Mouse (Mus musculus): ENCODE data around the gene Trmt112. TPM values are rescaled to one million over a fixed set of nuclear protein-coding genes. Genes with fewer than 3 reads are reported as not detected.

Trmt112 gene
- total RNA-seq, 1 experiment from 2014 or later: 125 TPM

DNA sequence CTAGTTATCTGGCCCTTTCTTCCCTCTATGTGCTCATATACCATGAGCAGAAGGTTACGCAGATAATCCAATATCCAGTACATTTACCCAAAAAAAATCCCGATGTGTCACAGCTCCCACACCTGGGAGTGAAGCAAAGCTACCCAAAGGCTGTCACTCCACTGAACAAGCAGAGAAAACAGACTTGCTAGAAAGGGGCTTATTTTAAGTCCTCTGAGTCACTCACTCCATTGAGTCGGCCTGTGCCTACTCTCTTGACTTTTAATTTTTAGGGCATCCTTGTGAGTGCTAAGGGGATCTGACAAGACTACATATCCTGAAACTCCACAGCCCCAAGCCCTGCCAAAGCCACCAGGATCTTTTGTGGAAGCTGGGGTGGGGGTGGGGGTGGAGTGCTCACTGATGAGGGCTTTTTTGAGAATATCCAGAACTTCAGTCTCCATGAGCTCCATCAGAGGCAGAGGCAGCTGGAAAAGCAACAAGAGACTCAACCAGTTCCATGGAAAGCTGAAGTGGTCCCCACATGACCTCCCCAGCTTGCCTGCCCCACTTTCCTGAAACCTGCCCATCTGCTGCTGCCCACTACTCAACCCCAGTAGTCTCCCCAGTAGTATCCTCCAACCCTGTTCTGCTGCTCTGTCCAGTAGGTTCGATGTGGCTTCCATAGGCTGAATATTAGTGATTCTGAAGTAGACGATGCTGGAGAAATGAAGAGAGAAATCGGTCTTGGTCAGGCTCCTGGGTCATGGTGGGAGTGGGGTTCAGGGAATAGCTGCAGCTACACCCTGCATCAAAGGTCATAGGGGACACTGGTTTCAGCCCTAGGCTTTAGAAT lies 13.6 kb downstream of the Trmt112 start:
- no peak for ATAC-seq (ENCODE audit: extremely low read depth, insufficient number of reproducible peaks, low FRiP score, poor library complexity, severe bottlenecking)

DNA sequence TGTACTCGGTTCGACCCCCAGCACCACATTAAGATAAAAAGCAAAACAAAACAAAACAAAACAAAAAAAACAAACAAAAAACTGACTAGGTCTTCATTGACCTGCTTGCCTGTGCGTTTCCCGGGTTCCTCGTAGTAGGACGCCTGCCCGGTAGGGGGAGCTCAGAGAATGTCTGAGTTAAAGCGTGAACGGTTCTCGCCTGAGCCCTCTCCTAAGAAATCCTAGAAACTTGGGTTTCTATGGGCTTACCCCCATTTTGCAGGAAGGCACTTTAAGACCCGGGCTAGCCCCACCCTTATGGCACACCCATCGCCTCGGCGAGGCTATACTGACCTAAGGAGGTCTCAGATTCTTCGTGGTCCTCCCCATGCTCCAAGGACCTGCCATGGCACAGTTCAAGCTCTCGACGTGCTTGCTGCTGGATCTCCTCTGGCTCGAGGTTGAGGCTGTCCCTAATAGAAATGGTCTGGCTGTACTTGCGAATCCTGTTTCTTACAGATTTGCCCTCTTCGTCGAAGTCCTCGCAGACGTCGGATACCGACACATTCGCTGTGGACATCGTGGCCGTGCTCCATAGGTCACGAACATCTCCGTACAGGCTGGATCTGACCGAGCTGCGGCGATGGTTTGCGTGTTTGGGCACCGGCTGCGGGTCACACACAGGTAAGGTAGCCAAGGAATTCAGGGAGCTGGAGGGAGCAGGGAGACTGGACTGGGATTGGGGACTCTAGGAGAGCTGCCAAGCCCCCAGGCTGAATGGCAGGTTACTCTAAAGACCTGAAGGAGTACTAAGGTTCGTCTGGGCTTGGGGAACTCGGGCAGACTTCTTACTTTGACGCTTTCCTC lies 15.2 kb downstream of the Trmt112 start:
- ATAC-seq (ENCODE audit: extremely low read depth, insufficient number of reproducible peaks, low FRiP score, poor library complexity, severe bottlenecking): no peak

DNA sequence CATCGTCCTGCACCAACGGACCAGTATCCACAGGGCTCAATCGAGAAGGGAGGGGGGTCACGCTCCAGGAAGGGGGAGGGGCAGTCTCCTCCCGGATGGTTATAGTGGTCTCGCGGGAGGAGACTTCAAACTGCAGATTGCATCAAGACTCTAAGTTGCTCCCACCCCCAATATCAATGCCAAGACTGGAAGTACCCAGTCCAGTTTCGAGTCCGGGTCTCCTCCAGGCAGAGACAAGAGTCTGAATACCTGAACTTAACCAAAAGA lies 15.7 kb downstream of the Trmt112 start, which contains the start of gene Catsperz:
Catsperz (minus strand) TSS at position 74 of the 267 bp plus-strand sequence.
- ATAC-seq (ENCODE audit: extremely low read depth, insufficient number of reproducible peaks, low FRiP score, poor library complexity, severe bottlenecking): no peak

DNA sequence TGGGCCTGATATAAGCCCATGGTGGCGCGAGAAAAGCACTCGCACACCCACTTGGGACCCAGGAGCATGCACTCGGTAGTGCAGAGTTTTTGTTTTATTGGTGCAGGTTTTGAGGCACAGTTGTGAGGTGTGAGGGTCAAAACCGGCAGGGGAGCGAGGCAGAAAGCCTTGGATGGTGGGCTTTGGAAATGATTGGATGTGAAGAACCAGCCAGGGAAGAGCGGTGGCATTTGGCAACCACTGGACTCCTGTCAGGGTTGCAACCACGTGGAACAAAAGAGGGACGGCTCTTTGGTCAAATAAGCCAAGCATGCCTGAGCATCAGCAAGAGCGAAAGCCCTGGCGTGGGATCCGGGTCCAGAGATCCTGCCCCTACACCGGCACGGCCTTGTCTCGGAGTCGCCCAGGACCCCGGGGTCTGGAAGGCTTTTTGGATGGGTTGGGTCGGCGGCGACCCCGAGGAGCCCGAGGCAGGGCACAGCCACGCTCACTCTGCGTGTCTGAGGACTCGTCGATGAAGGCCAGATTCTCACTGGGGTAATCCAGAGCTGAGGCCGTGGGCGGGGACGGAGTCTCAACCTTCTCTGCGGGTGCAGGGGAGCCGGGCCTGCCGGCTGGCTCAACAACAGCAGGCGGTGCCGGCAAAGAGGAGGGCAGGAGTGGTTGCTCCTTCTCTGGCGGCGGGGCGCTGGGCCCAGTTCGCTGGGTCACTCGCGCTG lies 16.3 kb downstream of the Trmt112 start:
- no peak for ATAC-seq (ENCODE audit: extremely low read depth, insufficient number of reproducible peaks, low FRiP score, poor library complexity, severe bottlenecking)

DNA sequence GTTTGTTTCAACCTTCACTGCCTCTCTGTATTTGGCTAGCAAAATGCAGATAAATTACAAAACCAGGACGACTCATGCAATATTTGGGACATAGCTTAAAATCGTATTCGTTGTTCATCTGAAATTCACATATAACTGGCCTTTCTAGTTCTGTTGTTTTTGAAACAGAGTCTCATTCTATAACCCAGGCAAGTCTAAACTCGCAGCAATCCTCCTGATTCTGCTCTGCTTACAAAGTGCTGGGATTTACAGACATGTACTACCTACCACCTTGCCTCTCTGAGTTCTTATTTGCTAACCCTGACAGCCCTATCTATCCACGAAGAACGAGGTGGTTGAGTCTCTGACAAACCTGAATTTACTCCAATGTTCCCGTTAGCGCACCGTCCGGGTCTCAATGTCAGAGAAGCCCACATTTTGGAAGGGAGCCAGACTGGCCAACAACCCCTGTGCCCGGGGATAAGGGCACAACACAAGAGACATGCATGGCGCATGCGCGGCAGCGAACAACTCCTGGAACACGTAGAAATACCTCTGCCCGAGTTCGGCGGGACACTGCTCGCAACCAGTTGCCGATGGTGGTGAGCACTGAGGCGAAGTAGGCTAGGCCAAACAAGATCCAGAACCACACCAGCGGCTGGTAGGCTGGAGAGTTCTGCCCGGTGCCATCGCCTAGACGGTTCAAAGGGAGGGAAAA lies 17.2 kb downstream of the Trmt112 start:
- ATAC-seq (ENCODE audit: extremely low read depth, insufficient number of reproducible peaks, low FRiP score, poor library complexity, severe bottlenecking): no peak

DNA sequence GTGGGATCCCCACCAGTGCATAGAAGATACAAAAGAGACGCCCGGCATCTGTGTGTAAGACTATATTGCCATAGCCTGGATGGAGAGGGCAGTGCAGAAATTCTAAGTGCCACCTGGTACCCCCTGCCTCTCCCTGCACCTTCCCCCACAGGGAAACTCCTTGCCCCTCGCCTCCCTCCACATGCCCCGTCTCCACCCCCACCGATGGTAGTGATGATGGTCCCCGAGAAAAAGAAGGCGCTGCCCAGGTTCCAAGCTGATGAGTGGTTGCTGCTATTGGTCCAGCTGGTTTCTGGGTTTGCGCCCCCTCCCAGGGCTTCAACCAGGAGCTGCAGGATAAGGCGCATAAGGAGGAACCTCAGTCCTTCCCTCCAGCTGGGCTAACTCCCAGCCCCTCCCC lies 18.6 kb downstream of the Trmt112 start:
- no peak for ATAC-seq (ENCODE audit: extremely low read depth, insufficient number of reproducible peaks, low FRiP score, poor library complexity, severe bottlenecking)

DNA sequence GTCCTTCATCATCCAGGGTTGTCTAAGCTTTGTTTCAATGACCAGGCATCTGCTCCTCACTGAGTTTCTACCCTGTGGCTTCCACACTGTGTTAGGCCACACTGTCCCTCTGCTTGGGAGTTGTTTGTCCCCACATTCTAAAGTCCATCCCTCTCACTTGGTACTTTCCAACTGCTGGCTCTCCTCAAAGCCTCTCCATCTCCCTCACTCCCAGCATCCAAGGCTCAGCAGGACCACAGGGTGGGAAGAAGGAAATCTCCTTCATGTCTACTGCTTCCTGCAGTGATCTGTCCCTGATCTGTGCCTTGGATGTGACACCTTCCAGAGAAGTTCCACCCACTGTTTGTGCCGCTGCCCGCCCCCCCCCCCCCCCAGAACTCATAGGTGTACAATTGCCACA lies 21.5 kb downstream of the Trmt112 start:
- no peak for ATAC-seq (ENCODE audit: extremely low read depth, insufficient number of reproducible peaks, low FRiP score, poor library complexity, severe bottlenecking)

DNA sequence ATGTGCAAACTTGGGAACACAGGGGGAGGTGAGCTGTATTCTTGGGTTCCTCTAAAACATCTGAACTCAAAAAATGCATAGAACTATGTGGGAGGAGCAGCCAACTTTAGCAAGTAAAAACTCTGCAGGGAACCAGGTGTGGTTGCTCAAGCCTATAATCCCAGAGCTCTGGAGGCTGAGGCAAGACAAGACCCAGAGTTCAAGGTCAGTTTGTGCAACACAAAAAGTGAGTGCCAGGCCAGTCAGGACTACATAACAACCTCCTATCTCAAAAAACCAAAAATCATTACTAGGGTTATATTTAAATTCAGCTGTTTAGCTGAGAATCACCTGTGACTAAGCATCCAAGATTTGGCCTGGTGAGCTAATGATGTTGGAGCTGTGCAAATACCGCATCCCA lies 22.5 kb downstream of the Trmt112 start:
- ATAC-seq (ENCODE audit: extremely low read depth, insufficient number of reproducible peaks, low FRiP score, poor library complexity, severe bottlenecking): no peak

DNA sequence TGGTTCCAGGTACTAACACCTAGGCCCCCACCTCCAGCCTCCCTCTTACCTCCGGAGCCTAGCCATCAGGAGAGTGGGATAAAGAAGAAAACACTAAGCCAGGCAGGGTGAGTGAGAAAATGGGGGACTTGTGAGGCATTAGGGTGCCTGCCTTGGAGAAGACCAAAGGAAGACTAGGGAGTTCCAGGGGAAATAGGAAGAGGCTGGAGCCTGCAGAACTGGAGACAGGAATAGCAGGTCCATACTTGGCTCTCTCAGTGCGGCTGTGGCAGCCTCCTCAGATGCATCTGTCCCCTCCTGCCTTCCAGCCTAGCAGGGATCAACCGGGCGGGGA lies 23.6 kb downstream of the Trmt112 start:
- ATAC-seq (ENCODE audit: extremely low read depth, insufficient number of reproducible peaks, low FRiP score, poor library complexity, severe bottlenecking): no peak

DNA sequence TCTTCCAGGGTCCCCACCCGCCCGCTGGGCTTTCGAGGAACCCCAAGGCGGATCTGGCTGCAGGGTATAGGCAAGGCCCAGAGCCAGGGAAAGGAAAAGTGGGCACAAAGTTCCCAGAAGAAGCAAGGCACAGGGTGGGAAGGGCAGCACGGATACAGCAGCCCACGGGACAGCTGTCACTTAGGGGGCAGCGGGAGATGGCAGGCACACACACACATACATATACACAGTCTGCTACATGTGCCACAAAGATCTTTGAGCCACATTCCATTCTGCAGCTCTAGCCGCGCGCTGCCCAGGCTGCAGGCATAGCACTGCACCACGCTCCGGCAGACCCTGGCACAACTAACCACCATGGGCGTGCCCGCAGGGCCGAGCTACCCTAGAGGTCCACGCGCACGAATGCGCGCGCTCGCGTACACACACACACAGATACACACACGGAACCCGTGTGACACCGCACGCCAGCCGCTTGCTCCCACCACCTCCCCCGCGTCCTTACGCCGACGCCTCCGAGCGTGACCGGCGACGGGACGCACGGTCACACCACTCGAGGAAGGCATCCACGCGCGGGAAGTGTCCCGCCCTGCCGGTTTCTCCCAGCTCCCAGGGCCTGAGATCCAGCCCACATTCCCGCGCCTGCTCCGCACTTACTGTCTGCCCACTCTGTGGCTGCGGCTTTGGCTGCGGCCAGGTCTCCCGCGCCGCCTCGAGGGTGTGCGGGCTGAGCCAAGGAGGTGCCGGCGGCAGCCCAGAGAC lies 24.1 kb downstream of the Trmt112 start:
- peak; percentile 27 for ATAC-seq (ENCODE audit: extremely low read depth, insufficient number of reproducible peaks, low FRiP score, poor library complexity, severe bottlenecking)

DNA sequence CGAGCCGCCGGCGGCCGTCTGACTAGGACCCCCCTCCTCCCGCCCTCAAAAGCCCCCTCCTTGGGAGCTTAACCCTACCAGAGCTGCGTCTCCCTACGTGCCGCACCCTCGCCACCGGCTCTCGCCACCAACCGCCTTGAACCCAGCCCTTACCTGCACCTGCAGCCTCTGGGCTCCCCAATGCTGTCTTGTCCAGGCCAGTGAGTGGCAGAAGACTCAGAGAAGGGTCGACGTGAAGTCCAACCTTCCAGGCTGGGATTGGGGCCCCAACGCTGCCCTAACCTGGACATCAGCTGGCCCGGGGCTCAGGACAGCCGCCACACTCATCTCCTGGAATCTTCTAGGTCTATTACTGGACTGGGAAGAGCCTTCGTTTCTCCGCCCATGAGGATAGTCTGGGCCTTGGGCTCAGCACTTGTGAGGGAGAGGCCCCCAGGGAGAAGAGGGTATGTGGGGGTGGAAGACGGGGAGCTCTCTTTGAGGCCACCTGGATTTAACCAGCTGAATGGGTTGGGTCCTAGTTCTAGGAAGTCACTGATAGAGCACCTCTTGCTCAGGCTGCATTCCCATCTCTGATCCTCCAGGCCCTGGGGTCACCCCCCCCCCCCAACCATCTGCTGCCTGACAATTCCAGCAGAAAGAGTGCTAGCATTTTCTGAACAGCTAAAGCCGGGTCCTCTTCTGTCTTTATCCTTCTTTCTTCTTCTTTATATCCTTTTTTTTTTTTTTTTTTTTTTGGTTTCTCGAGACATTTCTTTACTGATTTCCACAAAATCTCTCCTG lies 24.9 kb downstream of the Trmt112 start, which contains the start of gene Kcnk4:
Kcnk4 (minus strand) TSS at position 321 of the 783 bp plus-strand sequence.
- ATAC-seq (ENCODE audit: extremely low read depth, insufficient number of reproducible peaks, low FRiP score, poor library complexity, severe bottlenecking): no peak

DNA sequence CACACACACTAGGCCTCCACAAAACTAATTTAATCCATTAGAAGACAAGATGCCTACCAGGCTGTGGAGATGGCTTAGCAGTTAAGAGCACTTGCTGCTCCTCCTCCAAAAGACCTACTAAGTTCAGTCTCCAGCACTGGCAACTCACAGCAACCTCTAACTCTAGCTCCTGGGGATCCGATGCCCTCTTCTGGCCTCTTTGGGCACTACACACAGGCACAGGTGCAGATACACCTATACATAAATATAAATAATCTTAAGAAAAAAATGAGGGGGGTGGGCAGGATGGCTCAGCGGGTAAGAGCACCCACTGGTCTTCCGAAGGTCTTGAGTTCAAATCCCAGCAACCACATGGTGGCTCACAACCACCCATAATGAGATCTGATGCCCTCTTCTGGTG lies 26.8 kb downstream of the Trmt112 start:
- ATAC-seq (ENCODE audit: extremely low read depth, insufficient number of reproducible peaks, low FRiP score, poor library complexity, severe bottlenecking): no peak

DNA sequence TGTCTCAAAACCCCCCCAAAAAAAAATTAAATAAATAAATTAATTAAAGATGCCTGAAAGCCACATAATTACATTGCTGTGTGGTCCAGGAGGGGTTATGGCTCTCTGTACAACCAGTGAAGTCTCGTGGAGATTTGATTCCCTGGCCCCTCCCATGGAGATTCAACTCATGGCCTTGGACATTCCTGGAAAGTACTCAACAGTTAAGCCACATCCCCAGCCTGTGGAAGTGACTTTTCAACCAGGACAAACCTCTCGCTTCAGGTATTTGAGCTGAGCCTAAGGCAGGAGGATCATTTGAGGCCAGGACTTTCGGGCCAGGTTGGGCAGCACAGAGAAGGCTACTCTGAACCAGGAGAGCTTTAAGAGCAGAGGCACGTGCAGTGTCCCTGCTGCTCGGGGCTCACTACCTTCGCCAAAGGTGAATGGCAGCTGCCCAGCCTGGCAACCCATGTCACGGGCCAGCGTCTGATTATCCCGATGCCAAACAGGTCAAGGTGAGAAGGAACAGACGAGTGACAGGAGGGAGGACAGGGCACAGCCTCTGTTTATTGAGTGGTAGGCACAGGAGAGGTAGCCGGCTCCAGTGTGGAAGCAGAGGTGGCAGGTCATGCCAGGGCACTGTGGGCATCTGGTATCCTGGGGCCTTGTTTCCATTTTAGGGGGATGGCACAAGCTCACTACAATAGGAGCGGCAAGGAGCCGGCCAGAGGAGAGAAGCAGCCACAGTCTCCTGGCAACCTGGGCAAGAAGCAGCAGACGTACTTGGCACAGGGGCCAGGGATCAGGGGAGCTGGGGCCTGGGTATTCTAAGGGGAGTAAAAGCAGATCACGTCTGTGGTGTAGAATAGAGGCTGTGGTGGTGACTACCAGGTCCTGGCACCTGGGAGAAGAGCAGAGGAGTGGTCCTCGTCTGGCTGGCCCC lies 28.3 kb downstream of the Trmt112 start:
- no peak for ATAC-seq (ENCODE audit: extremely low read depth, insufficient number of reproducible peaks, low FRiP score, poor library complexity, severe bottlenecking)

DNA sequence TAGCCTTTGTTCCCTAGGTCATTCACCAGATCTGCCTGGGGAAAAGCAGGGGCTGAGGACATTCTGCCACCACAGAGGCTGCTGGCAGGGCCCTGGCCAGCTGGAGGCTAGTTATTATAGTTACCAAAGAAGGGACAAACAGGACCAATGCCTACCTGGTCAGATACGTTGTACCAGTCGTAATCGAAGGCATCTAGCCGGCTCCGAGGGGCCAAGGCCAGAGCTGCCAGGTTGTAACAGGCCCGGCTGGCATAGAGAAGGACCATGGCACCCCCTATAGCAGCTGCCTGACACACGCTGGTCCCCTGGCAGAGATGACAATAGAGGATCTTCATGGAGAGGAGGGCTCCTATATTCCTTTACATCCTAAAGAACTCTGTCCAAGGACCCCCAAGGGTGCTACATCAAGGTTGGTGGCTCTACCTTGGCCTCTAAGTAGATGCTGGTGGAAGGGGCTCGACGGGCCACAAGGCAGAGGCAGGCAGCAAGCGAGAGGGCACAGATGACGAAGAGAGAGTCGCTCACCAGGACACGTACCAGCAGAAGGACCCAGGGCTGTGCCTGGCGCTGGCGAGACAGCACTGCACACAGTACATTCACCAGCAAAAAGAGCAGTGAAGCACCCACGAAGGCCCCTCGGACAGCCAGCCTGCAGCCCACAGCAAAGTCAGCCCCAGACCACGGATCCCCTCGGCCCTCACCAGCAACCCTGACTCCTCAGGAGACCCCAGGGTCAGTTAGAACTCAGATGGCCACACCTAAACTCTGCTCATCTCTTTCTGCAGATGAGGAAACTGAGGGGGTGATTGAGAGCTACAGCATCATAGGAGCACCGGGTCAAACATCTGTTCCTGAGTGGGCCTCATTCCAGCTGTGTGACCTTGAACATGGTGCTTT lies 29.9 kb downstream of the Trmt112 start:
- no peak for ATAC-seq (ENCODE audit: extremely low read depth, insufficient number of reproducible peaks, low FRiP score, poor library complexity, severe bottlenecking)

DNA sequence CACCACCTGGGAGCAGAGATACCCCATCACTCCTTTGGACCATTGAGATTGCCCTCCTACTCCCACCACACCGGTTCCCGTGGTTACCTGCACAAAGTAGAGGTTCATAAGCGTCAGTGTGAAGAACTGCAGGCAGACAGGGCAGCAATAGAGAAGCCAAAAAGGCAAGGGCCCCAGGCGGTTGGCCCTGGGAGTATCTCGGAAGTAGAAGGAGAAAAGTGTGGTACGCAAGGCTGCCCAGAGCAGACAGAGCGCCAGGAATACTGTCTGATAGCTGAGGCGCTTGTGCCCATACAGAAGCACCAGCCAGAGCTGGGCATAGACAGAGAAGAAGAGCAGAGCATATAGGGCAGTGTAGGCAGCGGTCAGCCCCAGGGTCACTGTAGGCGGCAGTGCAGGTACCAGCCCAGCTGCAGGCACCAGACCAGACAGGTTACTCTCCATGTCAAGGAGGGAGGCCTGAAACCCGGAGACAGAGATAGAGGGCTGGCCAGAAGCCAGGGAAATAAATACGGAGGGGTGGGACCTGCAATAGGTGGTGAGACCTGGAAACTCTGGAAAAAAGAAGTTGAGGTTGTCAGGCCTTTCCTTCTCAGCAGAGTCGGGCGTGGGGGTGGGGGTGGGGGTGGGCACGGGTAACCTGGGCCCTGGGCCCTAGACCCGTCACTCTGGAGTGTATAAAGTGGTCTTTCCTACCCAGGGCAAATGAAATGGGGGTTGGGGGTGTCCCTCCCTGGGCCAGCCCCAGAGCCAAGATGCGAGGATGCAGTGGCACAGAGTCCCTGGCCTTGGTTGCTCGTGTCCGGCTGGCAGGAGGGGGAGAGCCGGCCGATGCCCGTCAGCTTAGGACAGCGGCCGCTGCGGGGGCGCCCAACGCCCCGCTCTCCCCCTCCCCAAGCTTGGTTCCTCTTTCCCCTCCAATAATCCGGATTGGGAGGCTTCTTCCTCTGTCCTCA lies 31.2 kb downstream of the Trmt112 start:
- ATAC-seq (ENCODE audit: extremely low read depth, insufficient number of reproducible peaks, low FRiP score, poor library complexity, severe bottlenecking): no peak

All from neutrophil, adult 5-6 weeks (primary cell).